Mouse (Mus musculus) MEL (cell line): Measurements from ENCODE around the gene Stim1. TPM values are rescaled to one million over a fixed set of nuclear protein-coding genes. Genes with fewer than 3 reads are reported as not detected.
A peak's percentile ranks its signal among the peaks of the same experiment; 100 is the strongest.

Experiments used
- DNase-seq: peaks from one replicate; pipeline ENCODE4 v3.0.0; 2011; ENCODE audit warnings: low read depth, low spot score
- H3K27ac ChIP-seq: 2 replicates; pipeline ENCODE4 v1.5.1; 2012; ENCODE audit warnings: low read depth, mild to moderate bottlenecking, control low read depth, low read length, moderate library complexity; ENCODE audit not compliant: control insufficient read depth
- H3K27me3 ChIP-seq, 2 experiments: fragments of 150-350 bp in 1 of 2; sonication (generic) in 1 of 2; 2 replicates each; pipeline ENCODE4 v1.6.1; 2012; ENCODE audit warnings: low read length in 2 of 2, mild to moderate bottlenecking in 2 of 2, improper control_type of control experiment in 1 of 2, moderate library complexity in 1 of 2; ENCODE audit not compliant: insufficient read depth in 2 of 2, control insufficient read depth in 1 of 2
- H3K36me3 ChIP-seq, 2 experiments: 2 replicates each; pipeline ENCODE4 v1.6.1; 2012 to 2014; ENCODE audit warnings: low read length in 2 of 2, improper control_type of control experiment in 1 of 2, inconsistent platforms in 1 of 2, mild to moderate bottlenecking in 1 of 2; ENCODE audit not compliant: insufficient read depth in 2 of 2, control insufficient read depth in 1 of 2
- H3K4me1 ChIP-seq, 2 experiments: fragments of 150-350 bp in 1 of 2; sonication (generic) in 1 of 2; 2 replicates each; pipeline ENCODE4 v1.6.1; 2012; ENCODE audit warnings: low read length in 2 of 2, improper control_type of control experiment in 1 of 2, mild to moderate bottlenecking in 1 of 2; ENCODE audit not compliant: insufficient read depth in 2 of 2, control insufficient read depth in 1 of 2
- H3K4me3 ChIP-seq, 2 experiments: fragments of 150-350 bp in 1 of 2; sonication (generic) in 1 of 2; 2 replicates each; pipeline ENCODE4 v1.5.1; 2012; ENCODE audit warnings: low read depth in 2 of 2, low read length in 2 of 2, mild to moderate bottlenecking in 2 of 2, moderate library complexity in 2 of 2, control low read depth in 1 of 2, improper control_type of control experiment in 1 of 2; ENCODE audit not compliant: control insufficient read depth in 1 of 2, insufficient read depth in 1 of 2
- H3K79me2 ChIP-seq: 2 replicates; pipeline ENCODE4 v1.6.1; 2012; ENCODE audit warnings: mild to moderate bottlenecking, low read length, moderate library complexity; ENCODE audit not compliant: control insufficient read depth, poor library complexity, insufficient read depth
- H3K9ac ChIP-seq: 2 replicates; pipeline ENCODE4 v1.6.1; 2012; ENCODE audit warnings: low read depth, mild to moderate bottlenecking, control low read depth, low read length, moderate library complexity; ENCODE audit not compliant: control insufficient read depth, poor library complexity, severe bottlenecking
- H3K9me3 ChIP-seq: fragments of 150-350 bp; sonication (generic); replicated peaks from 2 replicates; pipeline ENCODE4 v1.6.1; 2012; ENCODE audit warnings: mild to moderate bottlenecking, low read length, improper control_type of control experiment, moderate library complexity; ENCODE audit not compliant: insufficient read depth
- BHLHE40 ChIP-seq: IDR thresholded peaks from 2 replicates; pipeline ENCODE4 v1.6.1; 2012; ENCODE audit warnings: low read depth, mild to moderate bottlenecking, inconsistent platforms, low read length, improper control_type of control experiment, borderline replicate concordance
- CHD2 ChIP-seq: IDR thresholded peaks from 2 replicates; pipeline ENCODE4 v1.6.1; 2011; ENCODE audit warnings: low read length, improper control_type of control experiment
- EP300 ChIP-seq, 2 experiments: IDR thresholded peaks; 2 replicates each; pipeline ENCODE4 v1.6.1; 2011; ENCODE audit warnings: improper control_type of control experiment in 2 of 2, low read length in 2 of 2, low read depth in 1 of 2, mild to moderate bottlenecking in 1 of 2
- ETS1 ChIP-seq: IDR thresholded peaks from 2 replicates; pipeline ENCODE4 v1.6.1; 2012; ENCODE audit warnings: low read depth, mild to moderate bottlenecking, inconsistent platforms, low read length, improper control_type of control experiment, moderate library complexity
- GABPA ChIP-seq: IDR thresholded peaks from 2 replicates; pipeline ENCODE4 v1.6.1; 2012; ENCODE audit warnings: low read depth, mild to moderate bottlenecking, inconsistent platforms, low read length, improper control_type of control experiment, moderate library complexity
- GATA1 ChIP-seq: IDR thresholded peaks from 2 replicates; pipeline ENCODE4 v1.6.1; 2011; ENCODE audit warnings: low read depth, low read length, improper control_type of control experiment
- KAT2A ChIP-seq: conservative IDR thresholded peaks from 2 replicates; pipeline ENCODE4 v1.6.1; 2012; ENCODE audit warnings: low read depth, low read length, improper control_type of control experiment, inconsistent platforms
- MAFK ChIP-seq: IDR thresholded peaks from 2 replicates; pipeline ENCODE4 v1.6.1; 2011; ENCODE audit warnings: low read depth, mild to moderate bottlenecking, low read length, improper control_type of control experiment, borderline replicate concordance
- MAX ChIP-seq: IDR thresholded peaks from 2 replicates; pipeline ENCODE4 v1.6.1; 2011; ENCODE audit warnings: low read length, improper control_type of control experiment
- MAZ ChIP-seq: IDR thresholded peaks from 2 replicates; pipeline ENCODE4 v1.6.1; 2012; ENCODE audit warnings: low read depth, mild to moderate bottlenecking, inconsistent platforms, low read length, improper control_type of control experiment
- MEF2A ChIP-seq: IDR thresholded peaks from 2 replicates; pipeline ENCODE4 v1.6.1; 2014; ENCODE audit warnings: low read depth, mild to moderate bottlenecking, inconsistent platforms, low read length, improper control_type of control experiment; ENCODE audit not compliant: poor library complexity, insufficient replicate concordance, severe bottlenecking; ENCODE audit errors: extremely low read depth
- MXI1 ChIP-seq: IDR thresholded peaks from 2 replicates; pipeline ENCODE4 v1.6.1; 2011; ENCODE audit warnings: mild to moderate bottlenecking, low read depth, low read length, improper control_type of control experiment
- MYB ChIP-seq: IDR thresholded peaks from 2 replicates; pipeline ENCODE4 v1.6.1; 2011; ENCODE audit warnings: mild to moderate bottlenecking, low read depth, low read length, improper control_type of control experiment
- MYC ChIP-seq: IDR thresholded peaks from 2 replicates; pipeline ENCODE4 v1.6.1; 2011; ENCODE audit warnings: low read depth, mild to moderate bottlenecking, low read length, improper control_type of control experiment, moderate library complexity
- NELFE ChIP-seq: IDR thresholded peaks from 2 replicates; pipeline ENCODE4 v1.6.1; 2011; ENCODE audit warnings: low read depth, low read length, improper control_type of control experiment
- NRF1 ChIP-seq: IDR thresholded peaks from 2 replicates; pipeline ENCODE4 v1.6.1; 2014; ENCODE audit warnings: low read depth, mild to moderate bottlenecking, inconsistent platforms, low read length, improper control_type of control experiment, moderate library complexity; ENCODE audit not compliant: poor library complexity, insufficient read depth, severe bottlenecking
- POLR2A ChIP-seq, 2 experiments: IDR thresholded peaks; 2 replicates each; pipeline ENCODE4 v1.6.1; 2011 to 2012; ENCODE audit warnings: low read length in 2 of 2, mild to moderate bottlenecking in 2 of 2, control low read depth in 1 of 2, improper control_type of control experiment in 1 of 2, low read depth in 1 of 2, moderate library complexity in 1 of 2; ENCODE audit not compliant: control insufficient read depth in 1 of 2, insufficient read depth in 1 of 2, poor library complexity in 1 of 2
- POLR2AphosphoS2 ChIP-seq: IDR thresholded peaks from 2 replicates; pipeline ENCODE4 v1.6.1; 2011; ENCODE audit warnings: low read length, improper control_type of control experiment
- POLR2AphosphoS5 ChIP-seq: IDR thresholded peaks from 2 replicates; pipeline ENCODE4 v1.6.1; 2012; ENCODE audit warnings: low read depth, borderline replicate concordance, mild to moderate bottlenecking, inconsistent platforms, low read length, moderate library complexity, mixed read lengths
- RAD21 ChIP-seq: IDR thresholded peaks from 2 replicates; pipeline ENCODE4 v1.6.1; 2011; ENCODE audit warnings: mild to moderate bottlenecking, low read depth, low read length, improper control_type of control experiment
- RCOR1 ChIP-seq: IDR thresholded peaks from 2 replicates; pipeline ENCODE4 v1.6.1; 2012; ENCODE audit warnings: low read depth, mild to moderate bottlenecking, inconsistent platforms, low read length, improper control_type of control experiment
- SIN3A ChIP-seq: IDR thresholded peaks from 2 replicates; pipeline ENCODE4 v1.6.1; 2012; ENCODE audit warnings: low read length, improper control_type of control experiment, inconsistent platforms
- TAL1 ChIP-seq: IDR thresholded peaks from 2 replicates; pipeline ENCODE4 v1.6.1; 2012; ENCODE audit warnings: mild to moderate bottlenecking, inconsistent platforms, low read length, moderate library complexity, mixed read lengths
- TCF12 ChIP-seq: IDR thresholded peaks from 2 replicates; pipeline ENCODE4 v1.6.1; 2014; ENCODE audit warnings: low read depth, mild to moderate bottlenecking, inconsistent platforms, low read length, improper control_type of control experiment, moderate library complexity
- UBTF ChIP-seq: IDR thresholded peaks from 2 replicates; pipeline ENCODE4 v1.6.1; 2012; ENCODE audit warnings: low read depth, mild to moderate bottlenecking, inconsistent platforms, low read length, improper control_type of control experiment, moderate library complexity, borderline replicate concordance; ENCODE audit not compliant: insufficient read depth
- ZMIZ1 ChIP-seq: IDR thresholded peaks from 2 replicates; pipeline ENCODE4 v1.6.1; 2012; ENCODE audit warnings: low read depth, mild to moderate bottlenecking, inconsistent platforms, low read length, improper control_type of control experiment, moderate library complexity
- polyA plus RNA-seq, 2 experiments: library from polyadenylated mRNA; stranded (reverse) in 1 of 2; unstranded in 1 of 2; fragments of >175 nt in 1 of 2; fragments of >200 nt in 1 of 2; gene quantifications; 2 replicates each; pipeline versions ENCODE4 v1.2.1 to v1.2.4; 2012; ENCODE audit warnings: low replicate concordance in 2 of 2, low read depth in 1 of 2; ENCODE audit not compliant: insufficient read length in 2 of 2, insufficient read depth in 1 of 2, missing spikeins in 1 of 2
- total RNA-seq: library from RNA; depleted of rRNA; stranded (reverse); fragments of 300-350 nt; gene quantifications from 2 replicates; pipeline ENCODE4 v1.2.3, GENCODE M21; 2012

The Stim1 gene
- total and polyA plus RNA-seq, 3 experiments = 26.1 to 65.0 TPM; not detected in 1

- peaks cover 66% of the 10 kb centered on the region for H3K79me2 ChIP-seq
- peak overlapping the region; percentile 99 for H3K27ac ChIP-seq
- peak overlapping the region; percentile 83 to 97 for H3K4me3 ChIP-seq
- 0 out of 2 replicates have a peak, but pooled peaks have one; percentile 65 for TF ChIP-seq MAZ
- peak; percentile 90 for TF ChIP-seq MYC
- TF ChIP-seq GABPA = 0 out of 2 replicates have a peak, but pooled peaks have one; percentile 29
- peak; percentile 85 for TF ChIP-seq ETS1
- TF ChIP-seq CHD2 = peak; percentile 19; the same call in 1 of the 2 replicates
- TF ChIP-seq MYB = peak; percentile 75
- peak; percentile 85; the same call in 1 of the 2 replicates for TF ChIP-seq BHLHE40
- peak; percentile 81 for TF ChIP-seq MAX
- TF ChIP-seq POLR2AphosphoS5 = no peak
- TF ChIP-seq TCF12 = peak; percentile 73
- peak; percentile 67 for TF ChIP-seq GATA1
- TF ChIP-seq KAT2A = peak; percentile 35; the same call in 1 of the 2 replicates
- TF ChIP-seq NELFE = peak; percentile 41
- TF ChIP-seq POLR2AphosphoS2 = no peak
- TF ChIP-seq POLR2A (IDR thresholded peaks at IDR 0.05; ENCODE audit: control insufficient read depth in 1 of 2, insufficient read depth in 1 of 2, low read depth in 1 of 2, low read length in 2 of 2, poor library complexity in 1 of 2) = peak; percentile 33 to 56; a peak in 1 of 4 replicates
- no peak for TF ChIP-seq ZMIZ1
- peak; percentile 96 for TF ChIP-seq MXI1
- TF ChIP-seq TAL1 = peak; percentile 33
- TF ChIP-seq MAFK = 0 out of 2 replicates have a peak, but pooled peaks have one; percentile 17
- TF ChIP-seq SIN3A = peak; percentile 77
- TF ChIP-seq UBTF = 0 out of 2 replicates have a peak, but pooled peaks have one; percentile 47
- no peak for TF ChIP-seq NRF1
- TF ChIP-seq MEF2A = no peak
- TF ChIP-seq RCOR1 = peak; percentile 54; the same call in 1 of the 2 replicates
- TF ChIP-seq RAD21 = no peak
- peak; percentile 62 to 87 for TF ChIP-seq EP300 (IDR thresholded peaks at IDR 0.05; ENCODE audit: low read depth in 1 of 2, low read length in 2 of 2)
- peak overlapping the region; percentile 97 for H3K9ac ChIP-seq
- peaks cover 0 to 54% of the 10 kb centered on the region in 2 experiments; a peak in 2 of 4 replicates for H3K36me3 ChIP-seq
- H3K4me1 ChIP-seq = peaks cover 29 to 64% of the 10 kb centered on the region in 2 experiments
- DNase-seq = peak; percentile 89
- no peaks in the 10 kb centered on the region for H3K9me3 ChIP-seq
- H3K27me3 ChIP-seq = no peaks in the 10 kb centered on the region
These were observed 18.8 kb upstream of the Stim1 start for GRCm38 (mm10) chr7:102248691-102249404.
